Mouse (Mus musculus) stomach, embryonic 16.5 days (tissue): ENCODE results near the gene Tmem182. TPM values are rescaled to one million over a fixed set of nuclear protein-coding genes. Genes with fewer than 3 reads are reported as not detected.

Experiments used
- ATAC-seq: fragments of 200-750 bp; cut with Nextera tagmentation; 2 replicates; pipeline ENCODE4 v1.8.0; 2017; ENCODE audit warnings: moderate number of reproducible peaks, moderate TSS enrichment; ENCODE audit not compliant: insufficient read depth, low FRiP score
- H3K27ac ChIP-seq: fragments of 300-500 bp; sonication (generic); 2 replicates; pipeline ENCODE4 v1.5.1; 2014; ENCODE audit warnings: low read length
- H3K27me3 ChIP-seq: fragments of 300-500 bp; sonication (generic); 2 replicates; pipeline ENCODE4 v1.6.1; 2014; ENCODE audit warnings: low read length, control low read depth, mixed read lengths; ENCODE audit not compliant: control insufficient read depth, insufficient read depth
- H3K36me3 ChIP-seq: fragments of 300-500 bp; sonication (generic); 2 replicates; pipeline ENCODE4 v1.6.1; 2014; ENCODE audit warnings: low read length; ENCODE audit not compliant: control insufficient read depth, insufficient read depth
- H3K4me1 ChIP-seq: fragments of 300-500 bp; sonication (generic); 2 replicates; pipeline ENCODE4 v1.6.1; 2014; ENCODE audit warnings: low read length, control low read depth, mixed read lengths; ENCODE audit not compliant: control insufficient read depth, insufficient read depth
- H3K4me2 ChIP-seq: fragments of 300-500 bp; sonication (generic); 2 replicates; pipeline ENCODE4 v1.6.1; 2014; ENCODE audit warnings: low read depth, low read length, mixed read lengths
- H3K4me3 ChIP-seq: fragments of 300-500 bp; sonication (generic); replicated peaks from 2 replicates; pipeline ENCODE4 v1.5.1; 2014; ENCODE audit warnings: mild to moderate bottlenecking, low read length
- H3K9ac ChIP-seq: fragments of 300-500 bp; sonication (generic); 2 replicates; pipeline ENCODE4 v1.6.1; 2014; ENCODE audit warnings: low read length
- H3K9me3 ChIP-seq: fragments of 300-500 bp; sonication (generic); replicated peaks from 2 replicates; pipeline ENCODE4 v1.6.1; 2016; ENCODE audit warnings: low read length, control low read depth; ENCODE audit not compliant: control insufficient read depth
- WGBS: fragments of 180-500 bp; shearing (Covaris S2); extraction: QIAGEN DNeasy Blood & Tissue Kit; methylation state at CpG from one replicate; pipeline ENCODE4 v1.1.7; 2014; 5-methylcytosine and 5-hydroxymethylcytosine counted together
- polyA plus RNA-seq: library from polyadenylated mRNA; unstranded; fragments of >200 nt; fragmentation: Nextera tagmentation; extraction: Ambion mirVana; gene quantifications from 2 replicates; pipeline ENCODE4 v1.2.1, GENCODE M21; 2015

Tmem182 gene
- polyA plus RNA-seq, 1 experiment from 2014 or later: 4.3 TPM

DNA sequence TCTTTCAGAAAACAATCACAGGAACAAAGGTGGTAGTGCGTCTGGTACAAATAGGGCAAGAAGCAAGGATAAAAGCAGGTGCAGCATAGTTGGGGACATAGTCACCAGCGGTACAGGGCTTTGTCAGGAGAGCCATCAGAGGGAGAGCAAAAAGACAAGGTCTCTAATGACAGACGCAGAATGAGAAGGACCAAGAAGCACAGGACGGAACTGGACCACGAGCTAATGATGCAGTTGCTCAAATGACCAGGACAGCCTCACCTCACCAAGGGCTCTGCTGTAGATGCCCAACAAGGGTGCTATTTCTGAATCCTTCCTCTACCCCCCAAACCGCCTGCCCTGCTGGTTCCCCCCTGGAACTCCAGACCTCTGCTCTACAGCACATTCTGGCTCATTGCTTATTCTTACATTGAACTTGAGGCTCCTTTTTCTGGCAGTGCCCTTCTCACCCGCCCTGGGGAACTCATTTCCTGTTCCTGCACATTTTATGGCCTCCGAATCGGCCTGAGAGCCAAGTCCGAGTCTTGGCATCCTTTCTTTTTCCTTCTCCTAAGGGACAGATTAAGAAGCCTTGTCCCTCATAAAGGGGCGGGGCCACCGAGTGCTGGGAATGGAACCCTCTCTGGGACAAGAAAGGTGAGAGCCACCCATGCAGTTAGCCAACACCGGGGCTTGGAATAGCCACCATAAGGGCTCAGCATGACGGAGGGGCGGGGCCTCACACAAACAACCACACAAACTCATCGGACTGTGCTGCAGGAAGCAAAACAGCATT, 9.9 kb downstream of the Tmem182 start:
- ATAC-seq: no peak
- H3K4me2 ChIP-seq: no peak overlapping the region

DNA sequence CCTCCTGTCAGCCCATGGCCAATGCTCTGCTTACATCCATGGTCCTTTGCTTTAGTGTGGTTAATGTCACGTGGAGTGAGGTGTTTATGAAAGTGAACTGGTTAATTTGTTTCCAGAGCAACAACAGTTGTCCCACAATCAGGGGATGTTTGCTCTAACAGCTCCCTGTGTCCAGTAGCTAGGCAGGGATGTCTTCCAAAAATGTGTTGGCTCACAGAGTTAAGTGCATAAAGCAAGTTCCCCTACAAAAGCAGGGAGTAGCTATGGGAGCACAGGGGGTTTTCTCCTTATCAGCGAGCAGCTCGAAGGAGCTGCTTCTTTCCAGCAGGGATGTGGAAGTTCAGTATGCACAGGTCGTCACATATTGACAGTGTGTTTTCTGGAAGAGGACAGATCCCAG, 19.1 kb downstream of the Tmem182 start:
- H3K9ac ChIP-seq: no peak overlapping the region
- no peaks in the 10 kb centered on the region for H3K27me3 ChIP-seq
- ATAC-seq: no peak
- WGBS: 47% methylated on average over 4 of the region's 4 CpGs
- no peak overlapping the region for H3K4me2 ChIP-seq
- no peaks in the 10 kb centered on the region for H3K4me1 ChIP-seq
- H3K27ac ChIP-seq: no peak overlapping the region
- no peaks in the 10 kb centered on the region for H3K9me3 ChIP-seq
- no peak overlapping the region for H3K4me3 ChIP-seq
- no peaks in the 10 kb centered on the region for H3K36me3 ChIP-seq

More for the DNA sequence above, 9.9 kb downstream of the Tmem182 start:
- Histone ChIP-seq H3K4me1 (no peaks in the 10 kb centered on the region), H3K9me3 (no peaks in the 10 kb centered on the region), H3K9ac (no peak overlapping the region), H3K27ac (no peak overlapping the region), H3K27me3 (no peaks in the 10 kb centered on the region), H3K4me3 (no peak overlapping the region), H3K36me3 (no peaks in the 10 kb centered on the region)
- 57% methylated on average over 16 of the region's 16 CpGs for WGBS

DNA sequence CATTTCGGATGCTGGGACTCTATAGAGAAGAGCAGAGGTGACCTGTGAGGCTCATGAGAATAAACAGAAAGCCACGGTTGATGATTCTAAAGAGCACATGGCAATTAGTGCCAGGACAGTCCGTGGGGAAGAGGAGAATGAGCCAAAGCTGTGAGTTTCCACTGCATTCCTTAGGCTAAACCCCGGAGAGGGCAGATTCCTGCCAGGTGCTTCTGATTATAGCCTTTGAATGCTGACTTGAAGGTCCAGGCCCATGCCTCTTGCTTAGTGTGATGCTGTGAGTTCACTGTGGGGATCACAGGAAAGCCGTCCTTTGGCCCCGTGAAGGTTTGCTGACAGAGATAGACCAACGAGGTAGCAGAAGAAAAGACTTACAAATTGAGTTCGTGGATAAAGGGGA, 19.5 kb downstream of the Tmem182 start:
- WGBS: 71% methylated on average over 8 of the region's 8 CpGs
- Histone ChIP-seq H3K27me3 (no peaks in the 10 kb centered on the region), H3K4me2 (no peak overlapping the region), H3K27ac (no peak overlapping the region), H3K4me3 (no peak overlapping the region), H3K9ac (no peak overlapping the region), H3K4me1 (no peaks in the 10 kb centered on the region), H3K36me3 (no peaks in the 10 kb centered on the region), H3K9me3 (no peaks in the 10 kb centered on the region)
- ATAC-seq: no peak

DNA sequence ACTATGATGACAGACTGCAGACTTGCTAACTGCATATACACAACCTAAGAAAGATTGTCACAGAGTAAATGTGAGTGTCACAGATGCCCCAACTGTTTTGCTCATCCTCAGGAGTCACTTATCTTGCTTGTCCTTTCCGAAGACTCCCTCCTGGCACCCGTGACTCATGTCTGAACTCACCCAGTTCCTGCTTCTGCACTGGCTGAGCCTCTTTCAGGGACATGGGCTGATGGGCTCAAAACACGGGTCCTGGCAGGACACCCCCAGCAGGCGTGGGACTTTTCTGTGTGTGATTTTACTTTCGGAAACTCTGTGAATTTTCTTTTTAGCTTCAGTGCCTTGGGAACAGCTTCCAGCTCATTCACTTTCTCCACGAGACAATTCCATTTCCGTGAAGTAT, 20.4 kb downstream of the Tmem182 start:
- H3K4me1 ChIP-seq: no peaks in the 10 kb centered on the region
- H3K27me3 ChIP-seq: no peaks in the 10 kb centered on the region
- H3K9ac ChIP-seq: no peak overlapping the region
- H3K27ac ChIP-seq: no peak overlapping the region
- no peak overlapping the region for H3K4me2 ChIP-seq
- H3K36me3 ChIP-seq: no peaks in the 10 kb centered on the region
- H3K4me3 ChIP-seq: no peak overlapping the region
- H3K9me3 ChIP-seq: no peaks in the 10 kb centered on the region
- 73% methylated on average over 7 of the region's 7 CpGs for WGBS
- no peak for ATAC-seq

DNA sequence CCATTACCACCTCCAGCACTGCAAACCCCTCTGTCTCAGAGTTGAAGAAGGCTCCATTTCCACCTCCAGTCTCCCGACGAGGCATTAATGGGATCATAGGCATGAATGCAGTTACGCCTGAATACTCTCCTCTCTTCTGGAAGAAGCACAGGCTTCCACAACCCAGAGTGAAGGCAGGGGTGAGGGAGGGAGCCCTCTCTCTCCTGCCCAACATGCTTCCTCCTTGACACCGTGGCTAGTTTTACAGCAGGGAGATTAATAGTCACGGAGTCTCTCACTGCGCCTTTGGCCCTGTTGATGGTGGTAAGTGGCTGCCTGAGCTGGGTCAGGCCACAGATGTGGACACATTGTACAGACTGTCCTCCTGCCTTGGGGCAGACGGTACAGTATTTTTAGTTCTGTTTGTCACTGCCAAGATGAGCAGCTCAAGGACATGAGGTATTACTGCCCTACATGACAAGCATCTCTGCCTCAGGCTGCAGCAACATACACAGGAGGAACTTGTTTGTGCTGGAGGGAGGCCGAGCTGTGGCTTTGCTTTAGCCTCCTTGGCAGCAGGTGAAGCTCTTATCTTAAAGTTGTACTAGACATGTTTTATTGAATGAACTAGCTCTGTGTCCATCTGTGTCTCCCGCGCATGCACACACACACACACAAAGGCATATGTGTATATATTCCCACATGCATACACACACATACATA, 24.0 kb downstream of the Tmem182 start:
- Histone ChIP-seq H3K9ac (no peak overlapping the region), H3K27me3 (no peaks in the 10 kb centered on the region), H3K4me3 (no peak overlapping the region), H3K4me2 (no peak overlapping the region), H3K27ac (no peak overlapping the region), H3K9me3 (no peaks in the 10 kb centered on the region), H3K36me3 (no peaks in the 10 kb centered on the region), H3K4me1 (no peaks in the 10 kb centered on the region)
- no peak for ATAC-seq
- WGBS: 61% methylated on average over 10 of the region's 10 CpGs

DNA sequence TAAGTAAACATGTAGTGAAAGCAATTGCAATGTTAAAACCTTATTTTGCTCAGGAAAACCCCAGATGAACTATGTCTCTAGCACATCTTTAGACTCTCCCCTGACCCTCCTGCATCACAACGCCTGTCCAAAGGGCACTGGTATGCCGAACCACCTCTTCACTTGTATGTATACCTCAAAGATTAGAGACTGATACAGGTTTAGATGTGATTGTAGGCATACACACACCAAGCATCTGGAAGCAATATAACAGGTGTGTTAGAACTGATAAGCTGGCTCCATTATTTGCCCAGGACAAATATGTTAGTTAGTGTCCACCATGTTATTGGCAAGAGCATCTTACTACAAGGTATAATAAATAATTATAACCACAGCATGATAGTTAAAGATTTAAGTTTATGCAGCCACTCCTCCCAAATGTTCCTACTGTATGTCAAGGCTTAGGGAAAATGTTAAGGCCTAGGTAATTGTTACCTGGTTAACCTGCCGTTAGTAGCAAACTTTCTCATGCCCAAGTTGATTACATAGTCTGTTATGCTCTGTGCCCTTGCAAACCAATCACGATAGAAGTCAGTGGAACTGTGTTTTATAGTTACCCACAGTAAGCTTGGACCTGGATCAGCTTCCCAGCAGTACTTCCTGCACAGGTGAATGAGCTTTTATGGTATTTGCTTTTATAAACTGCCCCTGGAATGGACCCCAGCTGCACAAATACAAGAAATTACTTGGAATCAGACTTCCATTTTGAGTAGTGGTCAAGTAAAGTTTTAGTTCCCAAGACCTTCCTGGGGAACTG, 25.5 kb downstream of the Tmem182 start:
- Histone ChIP-seq H3K4me3 (no peak overlapping the region), H3K36me3 (no peaks in the 10 kb centered on the region), H3K27me3 (no peaks in the 10 kb centered on the region), H3K4me1 (no peaks in the 10 kb centered on the region), H3K4me2 (no peak overlapping the region), H3K9ac (no peak overlapping the region), H3K27ac (no peak overlapping the region), H3K9me3 (no peaks in the 10 kb centered on the region)
- 70% methylated on average over 4 of the region's 4 CpGs for WGBS
- ATAC-seq: no peak

DNA sequence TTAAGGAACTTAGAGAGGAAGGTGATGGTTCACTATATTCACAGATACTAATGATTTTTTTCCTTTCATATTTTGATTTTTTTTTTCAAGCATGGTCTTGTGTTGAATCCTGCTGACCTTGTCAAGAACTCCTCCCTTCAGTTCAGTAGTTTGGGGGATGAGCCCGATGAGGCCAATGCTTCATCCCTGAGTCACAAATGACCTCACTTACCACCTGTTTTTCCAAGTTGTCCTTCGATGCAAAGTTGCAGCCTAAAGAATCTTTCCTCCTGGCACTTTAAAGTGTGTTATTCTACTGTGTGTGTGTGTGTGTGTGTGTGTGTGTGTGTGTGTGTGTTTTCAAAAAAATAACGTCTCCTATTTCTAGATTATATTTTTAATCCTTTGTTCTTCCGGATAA, 30.1 kb downstream of the Tmem182 start:
- no peaks in the 10 kb centered on the region for H3K36me3 ChIP-seq
- no peak overlapping the region for H3K9ac ChIP-seq
- no peak overlapping the region for H3K27ac ChIP-seq
- no peak overlapping the region for H3K4me2 ChIP-seq
- no peaks in the 10 kb centered on the region for H3K4me1 ChIP-seq
- no peak overlapping the region for H3K4me3 ChIP-seq
- WGBS: 71% methylated on average over 4 of the region's 4 CpGs
- H3K9me3 ChIP-seq: no peaks in the 10 kb centered on the region
- H3K27me3 ChIP-seq: no peaks in the 10 kb centered on the region
- ATAC-seq: no peak

DNA sequence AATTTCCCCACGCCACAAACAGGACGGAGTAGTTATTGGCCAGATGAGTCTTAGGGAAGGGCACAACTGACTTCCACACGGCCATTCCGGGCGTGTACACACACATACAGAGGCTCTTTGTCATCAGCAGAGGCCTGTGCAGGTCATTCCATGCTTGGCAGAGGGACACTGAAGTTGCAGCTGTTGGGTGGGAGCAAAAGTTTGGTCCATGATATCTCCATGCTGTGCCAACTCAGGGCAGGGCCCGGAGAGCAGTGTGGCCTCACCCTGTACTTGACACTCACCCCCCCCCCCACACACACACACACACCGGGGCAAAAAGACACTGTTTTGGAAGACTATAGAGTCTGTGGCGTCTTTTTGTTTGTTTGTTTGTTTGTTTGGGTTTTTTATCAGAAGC, 35.2 kb downstream of the Tmem182 start:
- Histone ChIP-seq H3K9me3 (no peaks in the 10 kb centered on the region), H3K27ac (no peak overlapping the region), H3K4me1 (no peaks in the 10 kb centered on the region), H3K27me3 (no peaks in the 10 kb centered on the region), H3K4me3 (no peak overlapping the region), H3K36me3 (no peaks in the 10 kb centered on the region), H3K9ac (no peak overlapping the region), H3K4me2 (no peak overlapping the region)
- WGBS: 83% methylated on average over 8 of the region's 8 CpGs
- no peak; the same call in 1 of the 2 replicates for ATAC-seq
